Mouse (Mus musculus): ENCODE measurements around the gene Btbd35f20. TPM values are rescaled to one million over a fixed set of nuclear protein-coding genes. Genes with fewer than 3 reads are reported as not detected.
"Not testable (repeated sequence)": the region's sequence is repeated elsewhere in the genome, so short reads cannot be mapped to it uniquely, and the experiment has no call there.

Gene Btbd35f20
- not detected in 2 replicates for polyA plus RNA-seq (2012)

DNA sequence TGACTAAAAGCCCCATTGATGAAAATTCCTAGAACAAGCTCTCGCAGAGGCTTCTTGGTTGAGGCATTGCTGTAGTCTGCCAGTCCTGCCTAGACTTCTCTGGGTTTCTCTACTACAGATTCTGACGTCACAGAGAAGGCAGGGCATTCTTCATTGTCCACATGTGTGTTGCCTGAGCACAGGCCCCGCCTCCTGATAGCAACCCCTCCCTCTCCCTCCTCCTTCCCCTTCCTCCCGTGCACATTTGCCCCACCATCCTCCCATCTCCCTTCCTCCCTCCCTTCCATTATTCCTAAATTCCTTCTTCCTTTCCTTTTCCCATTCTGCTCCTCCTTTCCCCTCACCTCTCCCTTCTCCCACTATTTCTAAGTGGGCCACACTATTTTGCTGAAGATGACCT lies at the start of gene Btbd35f20:
TSS of gene Btbd35f20 (minus strand) at position 101 of the 400 bp plus-strand sequence.
- not testable (repeated sequence) for TF ChIP-seq GATA1 (IDR thresholded peaks at IDR 0.05; ENCODE audit: low read length)

Other genes starting within 250 kb of the Btbd35f20 start
- gene Btbd35f28, start 94.7 kb downstream of the Btbd35f20 start, polyA plus RNA-seq (2012): not detected in 2 replicates
- gene Btbd35f17, start 79.4 kb upstream of the Btbd35f20 start, polyA plus RNA-seq (2012): not detected in 2 replicates

Measured in G1E-ER4 (cell line).